Mouse (Mus musculus): ENCODE data around the gene Kcnj6. TPM values are rescaled to one million over a fixed set of nuclear protein-coding genes. Genes with fewer than 3 reads are reported as not detected.

Gene Kcnj6
- polyA plus RNA-seq, 1 experiment from 2014 or later, result 1.2 TPM

DNA sequence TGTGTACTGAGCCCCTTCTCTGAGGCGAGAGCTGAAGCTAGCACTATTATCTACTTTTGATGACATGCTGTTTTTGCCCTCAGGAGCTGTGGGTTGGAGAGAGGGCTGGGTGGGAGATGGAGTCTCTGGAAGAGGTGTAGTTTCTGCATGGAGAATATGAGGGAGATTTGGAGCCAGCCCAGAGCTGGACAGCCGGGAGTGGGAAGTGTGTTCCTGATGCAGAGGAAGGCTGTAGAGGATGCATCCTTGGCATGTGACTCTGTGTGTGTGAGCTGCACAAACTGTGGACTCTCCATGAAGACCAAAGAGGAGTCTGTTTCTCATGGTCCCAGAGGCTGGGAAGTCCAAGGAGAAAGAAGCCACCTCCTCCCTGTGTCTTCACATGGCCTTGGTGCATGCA is 17.1 kb downstream of the Kcnj6 start:
- H3K27me3 ChIP-seq, result peaks cover 3% of the 10 kb centered on the region; the same call in 1 of the 2 replicates
- no peak for ATAC-seq (ENCODE audit: low FRiP score, low read depth)
- H3K9ac ChIP-seq (replicated peaks), result no peak overlapping the region
- WGBS, result 91% methylated on average over 2 of the region's 2 CpGs
- H3K4me1 ChIP-seq, result peaks cover 4% of the 10 kb centered on the region; the same call in 1 of the 2 replicates
- H3K36me3 ChIP-seq, result no peaks in the 10 kb centered on the region
- no peak overlapping the region for H3K4me2 ChIP-seq (replicated peaks)
- H3K9me3 ChIP-seq, result no peaks in the 10 kb centered on the region
- H3K4me3 ChIP-seq, result no peak overlapping the region
- H3K27ac ChIP-seq (replicated peaks), result no peak overlapping the region

DNA sequence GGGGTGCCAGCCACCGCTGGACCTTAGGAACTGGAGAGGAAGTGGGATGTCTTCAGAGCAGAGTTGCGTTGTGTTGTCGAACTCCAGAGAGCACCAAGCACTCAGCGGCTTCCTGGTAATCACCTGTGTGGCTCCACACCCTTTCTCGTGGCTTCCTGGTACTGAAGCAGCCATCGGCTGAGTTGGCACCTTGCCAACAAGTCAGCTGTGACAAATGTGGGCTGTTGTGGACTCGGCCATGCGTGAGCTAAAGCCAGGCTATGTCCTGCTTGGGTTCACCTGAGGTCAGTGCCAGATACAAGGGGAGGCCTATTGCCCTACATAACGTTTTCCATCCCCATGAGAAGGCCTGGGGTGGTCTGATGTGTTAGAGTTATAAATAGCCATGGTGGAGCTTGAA is 18.0 kb downstream of the Kcnj6 start:
- Histone ChIP-seq H3K27ac (replicated peaks) (no peak overlapping the region), H3K4me1 (peaks cover 4% of the 10 kb centered on the region; the same call in 1 of the 2 replicates), H3K27me3 (peaks cover 3% of the 10 kb centered on the region; the same call in 1 of the 2 replicates), H3K9ac (replicated peaks) (no peak overlapping the region), H3K4me2 (replicated peaks) (no peak overlapping the region), H3K36me3 (no peaks in the 10 kb centered on the region), H3K9me3 (no peaks in the 10 kb centered on the region), H3K4me3 (no peak overlapping the region)
- no peak for ATAC-seq (ENCODE audit: low FRiP score, low read depth)
- 83% methylated on average over 9 of the region's 9 CpGs for WGBS

DNA sequence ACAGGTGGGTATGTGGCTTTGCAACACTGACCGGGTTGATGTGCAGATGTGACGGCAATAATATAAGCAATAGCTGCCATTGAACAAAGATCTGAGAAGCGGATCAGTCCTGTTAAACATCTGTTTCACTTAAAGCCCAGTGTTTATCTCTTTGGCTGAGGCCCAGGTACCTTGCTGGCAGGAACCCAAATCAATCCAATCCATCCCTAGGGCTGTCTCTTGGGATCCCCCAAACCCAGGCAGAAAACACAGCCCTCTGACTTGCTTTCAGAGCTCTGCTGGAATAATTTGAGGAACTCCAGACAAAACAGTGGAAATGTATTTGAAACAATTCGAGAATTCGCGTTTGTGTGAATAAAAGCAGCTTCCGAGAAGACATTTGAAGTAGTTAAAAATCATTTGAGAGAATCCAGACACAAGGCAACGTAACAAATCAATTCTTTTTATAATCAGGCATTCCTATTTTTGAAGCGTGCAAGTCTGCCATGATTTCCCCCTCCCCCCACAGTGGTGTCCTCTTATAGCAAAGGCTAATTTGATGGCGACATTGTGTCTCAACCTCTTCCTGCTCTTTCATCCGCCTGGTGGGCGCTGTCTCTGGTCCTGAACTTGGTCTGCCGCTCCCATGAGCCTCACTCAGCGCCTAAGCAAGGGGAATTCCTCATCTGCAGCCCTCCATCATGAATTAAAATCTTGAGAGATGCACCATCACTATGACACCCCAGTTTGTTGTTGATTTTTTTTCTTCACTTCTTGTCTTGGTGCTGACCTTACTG is 25.2 kb downstream of the Kcnj6 start:
- no peak overlapping the region for H3K4me3 ChIP-seq
- H3K9ac ChIP-seq (replicated peaks), result no peak overlapping the region
- H3K9me3 ChIP-seq, result no peaks in the 10 kb centered on the region
- H3K4me1 ChIP-seq, result peaks cover 4% of the 10 kb centered on the region; the same call in 1 of the 2 replicates
- H3K27me3 ChIP-seq, result peaks cover 3% of the 10 kb centered on the region; the same call in 1 of the 2 replicates
- H3K36me3 ChIP-seq, result no peaks in the 10 kb centered on the region
- H3K27ac ChIP-seq (replicated peaks), result no peak overlapping the region
- ATAC-seq (ENCODE audit: low FRiP score, low read depth), result no peak
- 48% methylated on average over 14 of the region's 14 CpGs for WGBS
- no peak overlapping the region for H3K4me2 ChIP-seq (replicated peaks)

DNA sequence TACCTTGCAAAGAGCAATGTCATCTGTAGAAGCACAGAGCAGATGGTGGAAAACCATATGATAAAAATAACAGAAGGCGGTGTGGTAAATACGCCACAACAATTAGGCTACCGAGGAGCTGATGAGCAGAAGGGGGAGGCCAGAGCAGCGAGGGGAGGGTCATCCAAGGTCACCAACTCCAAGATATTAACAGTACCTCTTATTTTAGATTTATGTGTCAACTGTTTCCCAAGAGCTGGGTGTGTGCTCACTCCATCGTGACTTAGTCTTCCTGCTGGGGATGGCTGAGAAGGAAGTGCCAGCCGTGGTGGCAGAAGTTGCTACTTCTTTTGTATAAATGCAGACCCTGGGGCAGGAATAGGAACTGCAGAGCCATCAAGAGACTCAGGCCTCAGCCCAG is 28.6 kb downstream of the Kcnj6 start:
- H3K9me3 ChIP-seq, result no peaks in the 10 kb centered on the region
- no peaks in the 10 kb centered on the region for H3K27me3 ChIP-seq
- no peak overlapping the region for H3K9ac ChIP-seq (replicated peaks)
- H3K36me3 ChIP-seq, result no peaks in the 10 kb centered on the region
- H3K27ac ChIP-seq (replicated peaks), result no peak overlapping the region
- WGBS, result 85% methylated on average over 6 of the region's 6 CpGs
- H3K4me1 ChIP-seq, result no peaks in the 10 kb centered on the region
- ATAC-seq (ENCODE audit: low FRiP score, low read depth), result no peak
- no peak overlapping the region for H3K4me2 ChIP-seq (replicated peaks)
- H3K4me3 ChIP-seq, result no peak overlapping the region

DNA sequence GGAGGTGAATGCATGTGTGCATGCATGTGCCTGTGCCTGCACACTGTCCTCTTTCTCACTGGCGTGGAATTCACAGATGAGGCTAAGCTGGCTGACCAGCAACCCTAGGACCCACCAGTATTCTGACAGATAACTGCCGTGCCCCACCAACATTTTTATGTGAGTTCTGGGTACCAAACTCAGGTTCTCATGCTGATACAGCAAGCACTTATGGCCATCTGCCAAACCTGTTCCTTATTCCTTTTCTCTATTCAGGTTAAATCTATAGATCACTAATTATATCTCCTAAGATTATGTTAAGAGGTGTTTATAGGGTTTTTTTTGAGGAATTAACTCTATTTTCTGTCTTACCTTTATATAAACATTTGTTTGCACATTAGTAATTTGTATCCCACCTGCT is 29.0 kb downstream of the Kcnj6 start:
- H3K9me3 ChIP-seq, result no peaks in the 10 kb centered on the region
- no peak overlapping the region for H3K9ac ChIP-seq (replicated peaks)
- ATAC-seq (ENCODE audit: low FRiP score, low read depth), result no peak
- no peaks in the 10 kb centered on the region for H3K27me3 ChIP-seq
- 73% methylated on average over 2 of the region's 2 CpGs for WGBS
- H3K4me3 ChIP-seq, result no peak overlapping the region
- H3K27ac ChIP-seq (replicated peaks), result no peak overlapping the region
- H3K4me2 ChIP-seq (replicated peaks), result no peak overlapping the region
- H3K36me3 ChIP-seq, result no peaks in the 10 kb centered on the region
- no peaks in the 10 kb centered on the region for H3K4me1 ChIP-seq

DNA sequence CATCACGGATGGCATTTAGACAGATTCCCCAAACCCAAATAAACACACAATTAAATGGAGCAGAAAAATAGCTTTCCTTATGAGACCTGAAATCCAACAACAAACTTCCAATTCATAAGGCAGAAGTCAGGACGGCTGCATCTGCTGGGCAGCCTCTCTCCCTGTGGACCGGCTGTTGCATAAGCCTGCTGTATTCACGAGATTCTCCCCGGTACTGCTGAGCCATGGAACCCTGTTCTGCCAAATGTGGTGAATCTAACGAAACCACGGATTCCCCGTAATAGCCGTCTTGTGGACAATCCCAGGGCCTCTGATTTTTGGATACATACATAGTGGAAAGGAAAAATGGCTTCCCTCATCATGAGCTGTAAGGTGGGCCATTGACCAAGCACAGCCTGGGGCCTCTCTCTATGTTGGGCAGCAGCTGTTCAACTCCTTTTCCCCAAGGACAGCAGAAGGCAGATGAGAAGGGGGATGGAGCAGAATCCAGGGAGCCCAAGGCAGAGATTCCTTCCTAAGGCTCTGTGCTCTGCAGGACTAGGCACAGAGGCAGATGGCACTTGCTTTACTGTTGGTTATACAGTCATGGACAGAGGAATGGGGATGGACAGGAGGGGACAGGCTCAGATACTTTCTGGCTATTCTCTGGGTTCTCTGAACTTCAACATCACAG is 40.2 kb downstream of the Kcnj6 start:
- Histone ChIP-seq H3K27me3 (no peaks in the 10 kb centered on the region), H3K9ac (replicated peaks) (no peak overlapping the region)
- WGBS, result 84% methylated on average over 9 of the region's 9 CpGs

DNA sequence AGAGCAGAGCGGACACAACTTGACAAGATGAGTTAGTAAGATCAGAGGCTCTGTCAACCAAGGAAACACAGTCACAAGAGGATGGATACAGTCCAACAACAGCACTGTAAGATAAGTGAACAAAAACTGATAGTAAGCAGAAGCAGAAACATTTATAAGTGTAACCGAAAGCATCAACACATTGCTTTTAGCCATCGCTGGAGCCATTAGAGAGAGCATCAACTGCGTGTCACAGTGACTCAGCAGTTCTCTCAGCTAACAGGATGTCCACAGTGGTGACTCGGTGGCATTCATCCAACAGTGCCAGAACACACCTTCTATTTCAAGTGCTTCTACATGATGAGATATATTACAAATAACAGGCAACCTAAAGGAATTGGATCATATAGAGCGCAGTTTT is 41.1 kb downstream of the Kcnj6 start:
- Histone ChIP-seq H3K9ac (replicated peaks) (no peak overlapping the region), H3K4me3 (no peak overlapping the region), H3K36me3 (no peaks in the 10 kb centered on the region), H3K4me2 (replicated peaks) (no peak overlapping the region), H3K4me1 (no peaks in the 10 kb centered on the region), H3K27ac (replicated peaks) (no peak overlapping the region), H3K27me3 (no peaks in the 10 kb centered on the region), H3K9me3 (no peaks in the 10 kb centered on the region)
- WGBS, result 90% methylated on average over 6 of the region's 6 CpGs
- no peak for ATAC-seq (ENCODE audit: low FRiP score, low read depth)

More for the DNA sequence above, 40.2 kb downstream of the Kcnj6 start:
- Histone ChIP-seq H3K27ac (replicated peaks) (no peak overlapping the region), H3K36me3 (no peaks in the 10 kb centered on the region), H3K4me3 (no peak overlapping the region), H3K4me1 (no peaks in the 10 kb centered on the region), H3K9me3 (no peaks in the 10 kb centered on the region), H3K4me2 (replicated peaks) (no peak overlapping the region)
- ATAC-seq (ENCODE audit: low FRiP score, low read depth), result no peak

DNA sequence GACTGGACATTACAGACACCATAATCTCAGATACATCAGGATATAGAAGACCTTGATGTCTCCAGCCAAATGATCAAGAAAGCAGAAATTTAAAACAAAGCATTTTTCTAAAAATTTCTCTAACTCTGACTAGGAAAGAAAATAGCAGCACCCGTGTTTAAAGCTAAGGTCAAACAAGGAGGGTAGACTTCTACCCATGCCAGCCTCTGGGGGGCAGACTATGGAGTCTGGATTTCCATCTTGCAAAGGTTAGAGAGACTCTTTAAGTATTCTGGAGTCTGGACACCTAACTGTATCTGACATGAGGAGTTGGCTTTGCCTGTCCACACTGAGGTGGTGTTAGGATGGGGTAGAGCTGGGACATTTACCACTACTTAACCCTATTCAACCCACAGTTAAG is 44.2 kb downstream of the Kcnj6 start:
- H3K4me2 ChIP-seq (replicated peaks), result no peak overlapping the region
- no peak overlapping the region for H3K27ac ChIP-seq (replicated peaks)
- no peak overlapping the region for H3K9ac ChIP-seq (replicated peaks)
- no peak overlapping the region for H3K4me3 ChIP-seq
- no peaks in the 10 kb centered on the region for H3K27me3 ChIP-seq
- no peaks in the 10 kb centered on the region for H3K4me1 ChIP-seq
- ATAC-seq (ENCODE audit: low FRiP score, low read depth), result no peak
- no peaks in the 10 kb centered on the region for H3K36me3 ChIP-seq
- no peaks in the 10 kb centered on the region for H3K9me3 ChIP-seq
- 73% methylated on average over 1 of the region's 1 CpGs for WGBS

DNA sequence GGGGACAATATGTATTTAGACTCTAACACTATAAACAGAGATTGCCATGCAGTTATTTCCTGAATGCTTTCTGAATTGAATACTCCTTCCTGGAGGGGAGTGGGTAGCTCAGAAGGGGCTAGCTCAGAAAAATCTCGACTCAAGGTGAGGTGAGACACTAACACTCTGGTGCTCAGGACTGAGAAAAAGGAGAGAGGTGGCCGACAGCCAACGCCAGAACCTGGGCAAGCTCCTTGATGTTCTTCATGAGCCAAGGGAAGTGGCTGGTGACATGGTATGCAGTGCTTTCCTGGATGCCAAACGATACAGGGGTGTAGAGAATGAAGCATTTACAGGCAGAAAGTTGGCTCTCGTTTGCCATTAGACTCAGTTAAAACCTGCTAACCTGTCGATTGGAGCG is 48.3 kb downstream of the Kcnj6 start:
- ATAC-seq (ENCODE audit: low FRiP score, low read depth), result no peak
- no peaks in the 10 kb centered on the region for H3K4me1 ChIP-seq
- no peaks in the 10 kb centered on the region for H3K36me3 ChIP-seq
- no peak overlapping the region for H3K27ac ChIP-seq (replicated peaks)
- WGBS, result 91% methylated on average over 7 of the region's 7 CpGs
- H3K4me3 ChIP-seq, result no peak overlapping the region
- H3K27me3 ChIP-seq, result no peaks in the 10 kb centered on the region
- no peak overlapping the region for H3K9ac ChIP-seq (replicated peaks)
- H3K4me2 ChIP-seq (replicated peaks), result no peak overlapping the region
- no peaks in the 10 kb centered on the region for H3K9me3 ChIP-seq

DNA sequence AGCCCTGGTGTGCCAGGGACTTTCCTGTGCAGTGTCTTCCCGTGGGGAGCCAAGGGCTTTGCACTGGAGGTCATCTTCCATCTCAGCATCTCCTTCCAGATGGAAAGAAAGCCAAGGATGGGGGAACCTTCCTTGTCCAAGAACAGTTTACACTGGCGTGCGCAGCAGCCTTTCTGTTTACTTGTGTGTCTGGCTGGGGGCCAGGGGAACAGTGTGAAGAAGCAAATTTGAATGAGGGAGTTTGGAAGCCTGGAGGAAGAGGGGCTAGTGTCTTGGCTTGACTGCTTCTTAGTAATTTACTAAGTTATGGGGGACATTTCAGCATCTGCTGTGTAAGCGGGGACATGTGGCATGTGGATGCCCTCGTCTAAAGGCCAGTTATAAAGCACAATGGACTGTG is 50.7 kb downstream of the Kcnj6 start:
- no peak overlapping the region for H3K4me2 ChIP-seq (replicated peaks)
- no peak overlapping the region for H3K27ac ChIP-seq (replicated peaks)
- no peaks in the 10 kb centered on the region for H3K9me3 ChIP-seq
- ATAC-seq (ENCODE audit: low FRiP score, low read depth), result no peak
- H3K27me3 ChIP-seq, result no peaks in the 10 kb centered on the region
- 83% methylated on average over 5 of the region's 5 CpGs for WGBS
- no peak overlapping the region for H3K4me3 ChIP-seq
- H3K36me3 ChIP-seq, result no peaks in the 10 kb centered on the region
- no peaks in the 10 kb centered on the region for H3K4me1 ChIP-seq
- no peak overlapping the region for H3K9ac ChIP-seq (replicated peaks)

DNA sequence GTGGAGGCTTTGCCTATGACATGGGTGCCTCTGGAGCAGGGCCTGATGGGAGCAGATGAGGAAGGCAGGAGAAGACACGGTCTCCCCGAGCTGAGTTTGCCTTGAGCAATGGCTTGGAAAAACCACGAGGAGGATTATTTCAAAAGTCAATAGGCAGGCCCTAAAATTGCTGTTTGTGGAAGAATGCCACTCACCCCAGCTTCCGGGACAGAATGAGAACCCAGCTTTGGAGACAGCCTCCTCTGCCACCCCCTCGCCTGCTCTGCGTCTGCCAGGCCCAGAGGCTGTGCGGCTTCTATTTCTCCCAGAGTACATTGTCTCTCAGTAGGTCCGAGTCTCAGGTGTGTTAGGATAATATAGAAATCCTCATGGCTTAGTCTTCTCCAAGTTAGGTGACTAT is 64.8 kb downstream of the Kcnj6 start:
- WGBS, result 81% methylated on average over 8 of the region's 8 CpGs
- Histone ChIP-seq H3K4me1 (peaks cover 15% of the 10 kb centered on the region), H3K27me3 (no peaks in the 10 kb centered on the region), H3K36me3 (no peaks in the 10 kb centered on the region), H3K4me3 (no peak overlapping the region), H3K9me3 (no peaks in the 10 kb centered on the region), H3K4me2 (replicated peaks) (no peak overlapping the region), H3K27ac (replicated peaks) (no peak overlapping the region), H3K9ac (replicated peaks) (no peak overlapping the region)
- ATAC-seq (ENCODE audit: low FRiP score, low read depth), result no peak
